Mouse (Mus musculus) right cerebral cortex, postnatal 14 days (tissue): ENCODE measurements at regions not wholly inside any gene's neighbourhood (a gene's known extent, or its start where the extent isn't known, plus 50 kb on each side); places are given as distances from the start of the nearest gene placed in this dataset.

ENCODE experiments used
- DNase-seq: peaks from one replicate; pipeline ENCODE4 v3.0.0; 2022

DNA sequence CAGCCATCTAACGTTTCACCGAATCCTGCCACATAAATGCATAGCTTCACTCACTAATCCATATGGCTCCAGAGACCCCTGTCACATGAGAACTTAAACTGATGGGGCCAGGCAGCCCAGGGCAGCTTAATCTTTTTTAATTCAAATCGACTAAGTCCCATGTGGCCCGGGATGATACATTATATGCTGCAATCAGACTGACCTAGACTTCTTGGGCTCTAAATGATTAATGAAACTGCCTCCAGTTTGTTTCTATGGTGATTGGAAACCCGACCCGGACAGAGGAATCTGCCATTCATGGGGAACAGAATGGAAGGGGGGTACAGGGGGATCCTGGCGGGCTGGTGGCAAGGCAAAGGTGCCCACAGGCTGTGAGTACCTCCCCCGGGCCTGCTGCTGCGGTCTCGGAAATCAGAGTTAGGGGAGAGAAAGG lies 60.6 kb upstream of the Six2 start:
- no peak for DNase-seq

DNA sequence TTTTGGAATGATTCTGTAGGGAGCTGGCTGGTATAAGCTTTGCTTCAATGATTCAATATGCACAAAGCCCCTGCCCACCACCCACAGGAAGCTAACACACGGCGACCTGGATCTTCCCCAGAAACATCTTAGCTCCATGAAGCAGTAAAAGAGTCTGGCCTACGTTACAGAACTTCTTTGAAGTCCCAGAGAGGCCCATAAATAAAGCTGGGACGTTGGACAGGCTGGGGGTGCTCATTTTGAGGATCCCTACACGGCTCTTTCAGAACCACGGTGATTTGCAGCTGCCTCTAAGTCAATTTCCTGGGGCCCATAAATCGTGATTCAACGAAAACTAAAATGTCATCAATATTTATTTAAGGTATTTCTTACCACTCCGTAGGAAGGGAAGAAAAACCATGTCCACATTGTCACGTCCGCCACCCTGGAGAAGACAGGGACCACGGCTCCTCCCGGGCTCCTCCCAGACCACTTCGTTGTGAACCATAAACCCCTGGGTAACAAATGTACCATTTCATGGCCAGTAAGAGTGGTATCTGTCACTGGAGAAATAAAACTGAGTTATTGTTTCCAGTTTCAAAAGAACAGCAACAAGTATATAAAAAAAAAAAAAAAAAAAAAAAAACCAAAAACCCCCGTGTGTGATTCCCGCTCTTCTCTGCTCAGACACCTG lies 60.0 kb upstream of the Six2 start:
- no peak for DNase-seq
